Mouse (Mus musculus): ENCODE results near the gene Olfr10.

The Olfr10 gene

GRCm38 (mm10) chr11:49326726-49327125 lies 22.2 kb downstream of the Olfr10 start:
- DNase-seq, result no peak

- no peak for DNase-seq
These were observed 25.1 kb downstream of the Olfr10 start for GRCm38 (mm10) chr11:49329686-49330085.

- DNase-seq, result no peak
These were observed 30.3 kb downstream of the Olfr10 start, which contains the start of gene Olfr1390 for GRCm38 (mm10) chr11:49334888-49335287. TSS of gene Olfr1390 (plus strand) at chr11:49335188.

- DNase-seq, result no peak
These were observed 32.8 kb downstream of the Olfr10 start for GRCm38 (mm10) chr11:49337150-49337832.
